17 mouse cellular contexts compared by ENCODE assay signal in the genomic region with DNA sequence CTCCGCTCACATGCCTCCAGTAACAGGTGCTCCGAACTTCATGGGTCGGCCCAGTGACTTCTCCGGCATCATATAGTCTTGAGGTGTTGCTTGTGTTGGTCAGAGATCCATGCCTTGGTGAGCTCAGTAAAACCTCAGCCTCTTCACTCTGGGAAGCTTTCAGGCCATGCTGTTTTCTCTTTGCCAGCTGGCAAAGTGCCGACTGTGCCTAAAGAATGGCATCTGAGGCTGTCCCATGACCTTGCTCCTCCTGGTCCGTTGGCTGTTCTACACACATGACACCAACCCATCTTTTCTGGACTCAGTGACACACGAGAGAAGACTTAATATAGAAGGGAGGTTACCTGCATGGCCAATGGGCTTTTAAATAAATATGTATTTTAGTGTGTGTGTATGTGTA. TPM values are rescaled to one million over a fixed set of nuclear protein-coding genes. Genes with fewer than 3 reads are reported as not detected.
DNase-seq lines count a peak whose midpoint lies in the region; ATAC-seq and TF ChIP-seq lines count a peak whose summit lies in the region.
"Had no signal": no experiment of that assay in that cellular context is flagged by ENCODE, and none has a peak within 500 bp of the region (broad histone marks: within the 10 kb centered on the region; RNA-seq: fewer than 3 reads in every experiment).

No protein-coding gene starts in this region.

- no peaks in the 10 kb centered on the region for H3K79me2 ChIP-seq in heart, adult 2 months (replicated peaks; ENCODE audit: control insufficient read depth, insufficient read depth, low read length)

- peaks cover 65% of the 10 kb centered on the region for H3K36me3 ChIP-seq in heart, embryonic 13.5 days
- no peaks in the 10 kb centered on the region for H3K36me3 ChIP-seq in heart, adult 2 months (ENCODE audit: control insufficient read depth, insufficient read depth, low read length)
- H3K36me3 ChIP-seq: embryonic facial prominence, embryonic 12.5 days; forebrain, embryonic 15.5 days; hindbrain, embryonic 15.5 days; kidney, embryonic 15.5 days had no signal

- TF ChIP-seq CTCF in heart, adult 2 months (IDR thresholded peaks at IDR 0.05): no peak

- intact Hi-C loops in heart, postnatal 14 days (cut with DNase I): no loop called here
- intact Hi-C loops in heart, adult 2 months (cut with DNase I): no loop called here

- TF ChIP-seq POLR2A in heart, adult 2 months (IDR thresholded peaks at IDR 0.05; ENCODE audit: insufficient read depth, low read depth, low read length): no peak

- H3K27me3 ChIP-seq in heart, embryonic 13.5 days (replicated peaks): no peaks in the 10 kb centered on the region
- no peaks in the 10 kb centered on the region for H3K27me3 ChIP-seq in heart, adult 2 months (ENCODE audit: control insufficient read depth, insufficient read depth, low read length)
- H3K27me3 ChIP-seq: embryonic facial prominence, embryonic 12.5 days; forebrain, embryonic 15.5 days; hindbrain, embryonic 15.5 days; kidney, embryonic 15.5 days had no signal

- no peak overlapping the region for H3K4me3 ChIP-seq in heart, embryonic 13.5 days
- H3K4me3 ChIP-seq in heart, adult 2 months: no peak overlapping the region
- H3K4me3 ChIP-seq: embryonic facial prominence, embryonic 12.5 days; forebrain, embryonic 15.5 days; hindbrain, embryonic 15.5 days; kidney, embryonic 15.5 days had no signal

- DNase-seq in cerebellum, adult 11-12 months: peak; percentile 46
- DNase-seq in cerebellum, postnatal 4 days (ENCODE audit: low spot score in 2 of 2): no peak
- DNase-seq in heart, postnatal 14 days: no peak
- peak; percentile 49 for DNase-seq in heart, postnatal 4 days
- DNase-seq in heart, adult 2 months: no peak
- no peak for DNase-seq in testis, postnatal 10 days (ENCODE audit: low spot score)
- DNase-seq: adrenal gland, postnatal 25 days; cerebellum, adult 11 months; cerebellum, postnatal 14 days; gastrocnemius, postnatal 14 days; kidney, adult 2 months had no signal

- H3K4me2 ChIP-seq in heart, embryonic 13.5 days: no peak overlapping the region
- H3K4me2 ChIP-seq: embryonic facial prominence, embryonic 12.5 days; forebrain, embryonic 15.5 days; hindbrain, embryonic 15.5 days; kidney, embryonic 15.5 days had no signal

- WGBS in heart, embryonic 13.5 days: 78% methylated on average over 7 of the region's 7 CpGs
- WGBS in heart, adult 2 months: 60% methylated on average over 7 of the region's 7 CpGs

- H3K4me1 ChIP-seq in heart, embryonic 13.5 days: peaks cover 62% of the 10 kb centered on the region
- H3K4me1 ChIP-seq in heart, adult 2 months (ENCODE audit: control insufficient read depth, insufficient read depth, low read length): peaks cover 8% of the 10 kb centered on the region
- H3K4me1 ChIP-seq: embryonic facial prominence, embryonic 12.5 days; forebrain, embryonic 15.5 days; hindbrain, embryonic 15.5 days had no signal

- peaks cover 6% of the 10 kb centered on the region; the same call in 1 of the 2 replicates for H3K9me3 ChIP-seq in heart, embryonic 13.5 days
- H3K9me3 ChIP-seq: embryonic facial prominence, embryonic 12.5 days; hindbrain, embryonic 15.5 days; kidney, embryonic 15.5 days had no signal

- ATAC-seq in heart, embryonic 13.5 days (ENCODE audit: extremely low read depth, insufficient number of reproducible peaks, low FRiP score, low TSS enrichment): no peak
- ATAC-seq: forebrain, embryonic 15.5 days; intestine, embryonic 16.5 days had no signal

- no peak for TF ChIP-seq EP300 in heart, adult 2 months (IDR thresholded peaks at IDR 0.05; ENCODE audit: insufficient read depth, low read depth, low read length)

- H3K27ac ChIP-seq in heart, embryonic 13.5 days (replicated peaks): peak overlapping the region; percentile 38
- no peak overlapping the region for H3K27ac ChIP-seq in heart, adult 2 months
- H3K27ac ChIP-seq: embryonic facial prominence, embryonic 12.5 days; forebrain, embryonic 15.5 days; hindbrain, embryonic 15.5 days; kidney, embryonic 15.5 days had no signal

- H3K9ac ChIP-seq in heart, embryonic 13.5 days: no peak overlapping the region; the same call in 1 of the 2 replicates
- H3K9ac ChIP-seq in heart, adult 2 months (ENCODE audit: low read depth, low read length): no peak overlapping the region
- H3K9ac ChIP-seq: embryonic facial prominence, embryonic 12.5 days; forebrain, embryonic 15.5 days; hindbrain, embryonic 15.5 days; kidney, embryonic 15.5 days had no signal

RNA-seq across cellular contexts. Expression of gene Tmod1, which starts 9.7 kb away (rescaled TPM):
- polyA plus RNA-seq in heart, embryonic 13.5 days (2015; fragmentation: Nextera tagmentation; extraction: Ambion mirVana): 171 and 182 TPM in 2 replicates
- 100 to 1,000 TPM; 279 to 283 TPM for total RNA-seq in heart, postnatal 14 days (2021)
- 100 to 1,000 TPM; 278 to 282 TPM for total RNA-seq in heart, postnatal 4 days (2021)
- total RNA-seq in heart, adult 2 months (2021): 100 to 1,000 TPM; 250 to 264 TPM
- polyA plus RNA-seq in heart, adult 2 months (2012; rRNA removed): 142 and 220 TPM in 2 replicates

Comparison
In these comparisons a context has a peak if more than half of its experiments do, and no peak if none do; other contexts are left out.
1. DNase-seq: peak in cerebellum, adult 11-12 months (single experiment) and heart, postnatal 4 days (single experiment); none in cerebellum, postnatal 4 days (0 of 2), heart, postnatal 14 days (0 of 2), heart, adult 2 months (0 of 2) and testis, postnatal 10 days (single experiment).